In the genomic region with DNA sequence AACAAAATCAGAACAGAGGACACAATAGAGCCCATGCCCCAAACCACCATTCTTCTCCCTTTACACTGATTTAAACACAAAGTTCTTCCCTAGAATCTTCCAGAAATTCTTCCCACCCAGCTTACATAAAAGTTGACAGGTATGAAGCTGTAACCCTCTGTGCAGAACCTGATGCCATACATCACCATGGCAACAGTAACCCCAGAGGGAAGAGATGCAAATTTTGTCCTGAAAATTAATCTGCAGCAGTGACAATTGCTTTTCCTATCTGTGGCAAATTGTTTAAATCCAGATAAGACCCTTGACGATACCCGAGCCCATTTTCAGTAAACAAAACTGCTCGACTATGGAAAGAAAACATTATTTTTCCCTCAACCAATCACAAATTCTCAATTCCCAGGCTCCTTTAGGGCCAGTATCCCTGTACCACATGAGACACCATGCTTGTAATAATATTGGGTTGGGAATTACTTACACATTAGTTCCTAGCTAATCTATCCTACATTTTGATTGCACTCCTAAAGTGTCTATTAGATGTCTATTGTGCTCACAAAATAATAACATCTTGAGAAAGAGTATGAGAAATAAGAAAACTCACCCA, we compare ENCODE assay signal across 23 mouse cellular contexts. TPM values are rescaled to one million over a fixed set of nuclear protein-coding genes. Genes with fewer than 3 reads are reported as not detected.
A peak's percentile ranks its signal among the peaks of the same experiment; 100 is the strongest.
DNase-seq lines count a peak whose midpoint lies in the region; ATAC-seq and TF ChIP-seq lines count a peak whose summit lies in the region.
"Had no signal": no experiment of that assay in that cellular context is flagged by ENCODE, and none has a peak within 500 bp of the region (broad histone marks: within the 10 kb centered on the region; RNA-seq: fewer than 3 reads in every experiment).

No protein-coding gene starts in this region.

- no peak for TF ChIP-seq CTCF in intestine, postnatal 0 days (IDR thresholded peaks at IDR 0.05; ENCODE audit: low read depth)

- no peak overlapping the region for H3K27ac ChIP-seq in hindbrain, embryonic 11.5 days (ENCODE audit: low read depth, low read length)
- H3K27ac ChIP-seq in hindbrain, embryonic 10.5 days = no peak overlapping the region
- H3K27ac ChIP-seq in forebrain, embryonic 16.5 days (ENCODE audit: low read length) = no peak overlapping the region
- H3K27ac ChIP-seq in hindbrain, embryonic 15.5 days (replicated peaks) = peak overlapping the region; percentile 63
- peak overlapping the region; percentile 28; the same call in 1 of the 2 replicates for H3K27ac ChIP-seq in neural tube, embryonic 14.5 days (ENCODE audit: low read depth, low read length)
- H3K27ac ChIP-seq in intestine, postnatal 0 days (ENCODE audit: low read depth, low read length) = no peak overlapping the region
- H3K27ac ChIP-seq: intestine, embryonic 15.5 days; kidney, embryonic 15.5 days; left cerebral cortex, adult 2 months had no signal

- H3K9me3 ChIP-seq in hindbrain, embryonic 11.5 days (ENCODE audit: control insufficient read depth, low read length) = no peaks in the 10 kb centered on the region
- no peaks in the 10 kb centered on the region for H3K9me3 ChIP-seq in hindbrain, embryonic 10.5 days
- H3K9me3 ChIP-seq in forebrain, embryonic 16.5 days (ENCODE audit: control insufficient read depth, low read length) = no peaks in the 10 kb centered on the region
- H3K9me3 ChIP-seq in hindbrain, embryonic 15.5 days = no peaks in the 10 kb centered on the region
- H3K9me3 ChIP-seq in neural tube, embryonic 14.5 days (ENCODE audit: control insufficient read depth, low read length) = no peaks in the 10 kb centered on the region
- H3K9me3 ChIP-seq in intestine, postnatal 0 days (ENCODE audit: control insufficient read depth) = no peaks in the 10 kb centered on the region
- H3K9me3 ChIP-seq: intestine, embryonic 15.5 days; kidney, embryonic 15.5 days had no signal

- no peaks in the 10 kb centered on the region for H3K4me1 ChIP-seq in hindbrain, embryonic 11.5 days (replicated peaks; ENCODE audit: control insufficient read depth, insufficient read depth, low read length)
- H3K4me1 ChIP-seq in hindbrain, embryonic 10.5 days (replicated peaks) = no peaks in the 10 kb centered on the region
- peaks cover 5% of the 10 kb centered on the region; the same call in 1 of the 2 replicates for H3K4me1 ChIP-seq in forebrain, embryonic 16.5 days (replicated peaks; ENCODE audit: control insufficient read depth, insufficient read depth, low read length)
- H3K4me1 ChIP-seq in hindbrain, embryonic 15.5 days (replicated peaks) = peaks cover 16% of the 10 kb centered on the region
- H3K4me1 ChIP-seq in neural tube, embryonic 14.5 days (ENCODE audit: control insufficient read depth, insufficient read depth, low read length) = peaks cover 4% of the 10 kb centered on the region; the same call in 1 of the 2 replicates
- H3K4me1 ChIP-seq in intestine, postnatal 0 days (replicated peaks; ENCODE audit: control insufficient read depth, insufficient read depth, low read length) = no peaks in the 10 kb centered on the region
- H3K4me1 ChIP-seq: intestine, embryonic 15.5 days; kidney, embryonic 15.5 days had no signal

- no peaks in the 10 kb centered on the region for H3K27me3 ChIP-seq in hindbrain, embryonic 11.5 days (ENCODE audit: control insufficient read depth, insufficient read depth, low read length)
- no peaks in the 10 kb centered on the region for H3K27me3 ChIP-seq in hindbrain, embryonic 10.5 days (ENCODE audit: insufficient read depth, poor library complexity, severe bottlenecking)
- no peaks in the 10 kb centered on the region for H3K27me3 ChIP-seq in forebrain, embryonic 16.5 days (replicated peaks; ENCODE audit: control insufficient read depth, insufficient read depth, low read length)
- H3K27me3 ChIP-seq in hindbrain, embryonic 15.5 days = no peaks in the 10 kb centered on the region
- H3K27me3 ChIP-seq in neural tube, embryonic 14.5 days (ENCODE audit: control insufficient read depth, insufficient read depth, low read length) = no peaks in the 10 kb centered on the region
- H3K27me3 ChIP-seq in intestine, postnatal 0 days (replicated peaks; ENCODE audit: control insufficient read depth, insufficient read depth, low read length) = no peaks in the 10 kb centered on the region
- H3K27me3 ChIP-seq: intestine, embryonic 15.5 days; kidney, embryonic 15.5 days had no signal

- H3K4me2 ChIP-seq in hindbrain, embryonic 11.5 days (replicated peaks; ENCODE audit: low read depth, low read length) = no peak overlapping the region
- H3K4me2 ChIP-seq in forebrain, embryonic 16.5 days (ENCODE audit: low read length) = no peak overlapping the region
- H3K4me2 ChIP-seq in hindbrain, embryonic 15.5 days = no peak overlapping the region
- no peak overlapping the region for H3K4me2 ChIP-seq in neural tube, embryonic 14.5 days (ENCODE audit: low read depth, low read length)
- H3K4me2 ChIP-seq in intestine, postnatal 0 days (replicated peaks; ENCODE audit: low read depth) = no peak overlapping the region
- H3K4me2 ChIP-seq: heart, embryonic 11.5 days; intestine, embryonic 15.5 days; kidney, embryonic 15.5 days had no signal

- no peak overlapping the region for H3K4me3 ChIP-seq in hindbrain, embryonic 11.5 days (ENCODE audit: low read depth, low read length)
- H3K4me3 ChIP-seq in hindbrain, embryonic 10.5 days = no peak overlapping the region
- H3K4me3 ChIP-seq in forebrain, embryonic 16.5 days (replicated peaks; ENCODE audit: low read length) = no peak overlapping the region
- H3K4me3 ChIP-seq in hindbrain, embryonic 15.5 days = no peak overlapping the region
- no peak overlapping the region for H3K4me3 ChIP-seq in neural tube, embryonic 14.5 days (ENCODE audit: low read depth, low read length)
- no peak overlapping the region for H3K4me3 ChIP-seq in intestine, postnatal 0 days (ENCODE audit: low read depth, low read length)
- H3K4me3 ChIP-seq: intestine, embryonic 15.5 days; kidney, embryonic 15.5 days; left cerebral cortex, adult 2 months had no signal

- no peak overlapping the region for H3K9ac ChIP-seq in hindbrain, embryonic 11.5 days (ENCODE audit: low read depth, low read length)
- H3K9ac ChIP-seq in forebrain, embryonic 16.5 days (replicated peaks; ENCODE audit: low read depth, low read length) = no peak overlapping the region
- H3K9ac ChIP-seq in hindbrain, embryonic 15.5 days = no peak overlapping the region
- H3K9ac ChIP-seq in neural tube, embryonic 14.5 days (replicated peaks; ENCODE audit: low read depth, low read length) = no peak overlapping the region
- H3K9ac ChIP-seq in intestine, postnatal 0 days (ENCODE audit: low read depth, low read length) = no peak overlapping the region
- H3K9ac ChIP-seq: intestine, embryonic 15.5 days; kidney, embryonic 15.5 days; liver, postnatal 0 days had no signal

- 63% methylated on average over 3 of the region's 3 CpGs for WGBS in hindbrain, embryonic 11.5 days
- WGBS in hindbrain, embryonic 10.5 days = 75% methylated on average over 3 of the region's 3 CpGs
- WGBS in forebrain, embryonic 16.5 days = 56% methylated on average over 3 of the region's 3 CpGs
- WGBS in hindbrain, embryonic 15.5 days = 23% methylated on average over 3 of the region's 3 CpGs
- WGBS in neural tube, embryonic 14.5 days = 42% methylated on average over 3 of the region's 3 CpGs
- 35% methylated on average over 3 of the region's 3 CpGs for WGBS in intestine, postnatal 0 days

- ATAC-seq in hindbrain, embryonic 11.5 days (ENCODE audit: low FRiP score) = peak; percentile 59
- ATAC-seq in forebrain, embryonic 16.5 days = peak; percentile 62; the same call in 1 of the 2 replicates
- peak; percentile 77 for ATAC-seq in hindbrain, embryonic 15.5 days (ENCODE audit: low FRiP score, low read depth)
- peak; percentile 77; the same call in 1 of the 2 replicates for ATAC-seq in neural tube, embryonic 14.5 days (ENCODE audit: low read depth)
- ATAC-seq in intestine, postnatal 0 days = no peak
- ATAC-seq in erythroblast, adult 5-6 weeks (replicated peaks; ENCODE audit: low FRiP score, poor library complexity, severe bottlenecking) = no peak
- ATAC-seq: intestine, embryonic 15.5 days; liver, postnatal 0 days had no signal

- peak; percentile 8 for DNase-seq in hindbrain, embryonic 11.5 days (ENCODE audit: low spot score)
- no peak for DNase-seq in hindbrain, embryonic 10.5 days (ENCODE audit: low spot score)
- DNase-seq: heart, postnatal 14 days; kidney, postnatal 4 days; layer of hippocampus, adult 9-11 months; left cerebral cortex, postnatal 4 days; liver; liver, postnatal 0 days; lung, postnatal 14 days had no signal

- no peaks in the 10 kb centered on the region for H3K36me3 ChIP-seq in hindbrain, embryonic 11.5 days (ENCODE audit: control insufficient read depth, insufficient read depth, low read length)
- H3K36me3 ChIP-seq in hindbrain, embryonic 10.5 days = no peaks in the 10 kb centered on the region
- H3K36me3 ChIP-seq in forebrain, embryonic 16.5 days (ENCODE audit: control insufficient read depth, insufficient read depth) = no peaks in the 10 kb centered on the region
- no peaks in the 10 kb centered on the region for H3K36me3 ChIP-seq in hindbrain, embryonic 15.5 days
- no peaks in the 10 kb centered on the region for H3K36me3 ChIP-seq in neural tube, embryonic 14.5 days (ENCODE audit: control insufficient read depth, insufficient read depth, low read length)
- H3K36me3 ChIP-seq in intestine, postnatal 0 days (ENCODE audit: control insufficient read depth, insufficient read depth) = no peaks in the 10 kb centered on the region
- H3K36me3 ChIP-seq: intestine, embryonic 15.5 days; kidney, embryonic 15.5 days had no signal

RNA-seq across cellular contexts. Expression of gene Wdr72, which starts 52.6 kb away (rescaled TPM):
- 0.33 and 0.68 TPM in 2 replicates for polyA plus RNA-seq in hindbrain, embryonic 11.5 days (2014; fragmentation: Nextera tagmentation; extraction: Ambion mirVana)
- 0.37 and 0.40 TPM in 2 replicates for polyA plus RNA-seq in hindbrain, embryonic 10.5 days (2016; fragmentation: Nextera tagmentation; extraction: Ambion mirVana)
- polyA plus RNA-seq in forebrain, embryonic 16.5 days (2015; fragmentation: Nextera tagmentation; extraction: Ambion mirVana) = 0.16 and 0.18 TPM in 2 replicates
- 0.90 and 0.97 TPM in 2 replicates for polyA plus RNA-seq in hindbrain, embryonic 15.5 days (2015; fragmentation: Nextera tagmentation; extraction: Ambion mirVana)
- 0.19 and 0.24 TPM in 2 replicates for polyA plus RNA-seq in neural tube, embryonic 14.5 days (2014; fragmentation: Nextera tagmentation; extraction: Ambion mirVana)
- 0.12 and 0.13 TPM in 2 replicates for polyA plus RNA-seq in intestine, postnatal 0 days (2015; fragmentation: Nextera tagmentation; extraction: Ambion mirVana)
- not detected in 2 replicates for total RNA-seq in erythroblast, adult 5-6 weeks (2015; ENCODE audit: low replicate concordance)
- total RNA-seq in erythroblast, adult 5-6 weeks (2017; ENCODE audit: low replicate concordance) = not detected in 2 replicates
- total RNA-seq: gastrocnemius, adult 8-10 months; granulocyte monocyte progenitor cell, adult 5-6 weeks; megakaryocyte, adult 5-6 weeks had no signal
- polyA plus RNA-seq: C2C12; frontal cortex, adult 2 months had no signal

Comparison
In these comparisons a context has a peak if more than half of its experiments do, and no peak if none do; other contexts are left out.
1. H3K27ac ChIP-seq: peak in hindbrain, embryonic 15.5 days (single experiment) and neural tube, embryonic 14.5 days (single experiment); none in hindbrain, embryonic 11.5 days (single experiment), hindbrain, embryonic 10.5 days (single experiment), forebrain, embryonic 16.5 days (single experiment) and intestine, postnatal 0 days (single experiment).
2. ATAC-seq: peak in hindbrain, embryonic 11.5 days (single experiment), forebrain, embryonic 16.5 days (single experiment), hindbrain, embryonic 15.5 days (single experiment) and neural tube, embryonic 14.5 days (single experiment); none in intestine, postnatal 0 days (single experiment) and erythroblast, adult 5-6 weeks (single experiment).